Comparison of ENCODE assay signal across 16 mouse cellular contexts in the genomic region with DNA sequence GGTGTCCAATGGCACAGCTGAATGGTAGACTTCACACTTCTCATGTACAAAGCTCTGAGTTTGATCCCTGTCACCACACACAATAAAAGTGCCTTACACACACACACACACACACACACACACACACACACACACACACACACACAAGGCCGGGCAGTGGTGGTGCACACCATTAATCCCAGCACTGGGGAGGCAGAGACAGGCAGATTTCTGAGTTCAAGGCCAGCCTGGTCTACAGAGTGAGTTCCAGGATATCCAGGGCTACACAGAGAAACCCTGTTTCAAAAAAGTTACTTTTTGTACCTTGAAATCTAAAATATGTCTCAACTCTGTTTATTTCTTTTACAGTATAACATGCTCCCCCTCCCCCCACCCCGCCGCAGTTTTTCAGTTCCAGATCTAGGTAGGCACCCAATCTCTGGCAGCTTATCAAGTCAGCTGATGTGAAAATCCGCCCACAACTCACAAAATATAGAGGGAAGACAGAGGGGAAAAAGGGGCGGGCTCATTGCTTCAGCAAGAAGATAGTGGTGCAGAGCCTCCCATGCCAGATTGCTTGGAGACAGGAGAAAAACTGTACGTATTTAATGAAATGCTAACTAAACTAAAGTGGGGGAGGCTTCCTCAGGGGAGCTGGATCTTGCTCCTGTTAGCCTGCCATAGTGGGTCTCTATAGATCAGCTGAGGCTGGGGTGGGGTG. TPM values are rescaled to one million over a fixed set of nuclear protein-coding genes. Genes with fewer than 3 reads are reported as not detected.
A peak's percentile ranks its signal among the peaks of the same experiment; 100 is the strongest.
DNase-seq lines count a peak whose midpoint lies in the region; TF ChIP-seq lines count a peak whose summit lies in the region.
"Not testable (repeated sequence)": the region's sequence is repeated elsewhere in the genome, so short reads cannot be mapped to it uniquely, and the experiment has no call there.
"Had no signal": no experiment of that assay in that cellular context is flagged by ENCODE, and none has a peak within 500 bp of the region (broad histone marks: within the 10 kb centered on the region; RNA-seq: fewer than 3 reads in every experiment).

A gene (plus strand): TSS at position 498 of the 700 bp plus-strand sequence.

- H3K36me3 ChIP-seq in small intestine, adult 2 months (ENCODE audit: control insufficient read depth, insufficient read depth, low read length) = not testable (repeated sequence)

- intact Hi-C loops in left cerebral cortex, postnatal 14 days (cut with DNase I) = loop anchor here (10.0 kb wide), 1 partner anchor 232 kb away; no protein-coding TSS in a partner anchor

- 80% methylated on average over 6 of the region's 6 CpGs for WGBS in small intestine, adult 2 months

- not testable (repeated sequence) for H3K27ac ChIP-seq in brown adipose tissue, adult 24 weeks (replicated peaks; ENCODE audit: low read depth, low read length)
- peak within 1 kb of the TSS; percentile 22; the same call in 1 of the 2 replicates for H3K27ac ChIP-seq in small intestine, adult 2 months (ENCODE audit: insufficient read depth, low read depth, low read length)

- not testable (repeated sequence) for H3K27me3 ChIP-seq in small intestine, adult 2 months (ENCODE audit: control insufficient read depth, insufficient read depth, low read length)

- not testable (repeated sequence) for TF ChIP-seq CTCF in small intestine, adult 2 months (IDR thresholded peaks at IDR 0.05; ENCODE audit: extremely low read depth, insufficient read length, insufficient replicate concordance, low read depth, low read length)

- peak; percentile 93 for DNase-seq in CD4-positive helper T cell, adult 2 months (ENCODE audit: low read depth, low spot score)
- peak; percentile 93 for DNase-seq in induced T-regulatory cell, adult 2 months (ENCODE audit: low read depth)
- peak; percentile 69 to 79 for DNase-seq in left cerebral cortex, postnatal 14 days (ENCODE audit: low spot score in 2 of 2)
- peak; percentile 17 for DNase-seq in lung, postnatal 10 days
- peak; percentile 93 for DNase-seq in naive thymus-derived CD4-positive, alpha-beta T cell, adult 2 months (ENCODE audit: low read depth)
- peak; percentile 69 to 74 for DNase-seq in thymus, postnatal 10 days (ENCODE audit: low spot score in 2 of 2)

- TF ChIP-seq POLR2A in small intestine, adult 2 months (IDR thresholded peaks at IDR 0.05; ENCODE audit: low read depth, low read length) = not testable (repeated sequence)

- H3K4me3 ChIP-seq in brown adipose tissue, adult 24 weeks (ENCODE audit: insufficient read depth, low read depth, low read length) = peak within 1 kb of the TSS; percentile 49
- H3K4me3 ChIP-seq in small intestine, adult 2 months (ENCODE audit: low read depth, low read length) = peak within 1 kb of the TSS; percentile 51

- H3K4me1 ChIP-seq in brown adipose tissue, adult 24 weeks (ENCODE audit: control insufficient read depth, insufficient read depth, insufficient read length, low read length); small intestine, adult 2 months (ENCODE audit: control insufficient read depth, insufficient read depth, insufficient read length, low read length): not testable (repeated sequence)

RNA-seq across cellular contexts. Expression of the gene that starts here (rescaled TPM):
- 0.83 TPM in 1 of 2 replicates, not detected in the other for polyA plus RNA-seq in brown adipose tissue, adult 24 weeks (2012; ENCODE audit: insufficient read depth, insufficient read length, missing spikeins)
- under 1 TPM in 1 of 2 experiments, not detected in 1; 0.15 TPM for total RNA-seq in left cerebral cortex, postnatal 14 days (2021)
- polyA plus RNA-seq in small intestine, adult 2 months (2012; rRNA removed) = 0.03 TPM in 1 of 2 replicates, not detected in the other
- total RNA-seq: gastrocnemius, adult 2 months; hindbrain, postnatal 0 days had no signal
- polyA plus RNA-seq: adrenal gland, adult 2 months; forebrain, embryonic 13.5 days; limb, embryonic 10.5 days; midbrain, embryonic 13.5 days; neural tube, embryonic 11.5 days; Patski had no signal

Comparison
In these comparisons a context has a peak if more than half of its experiments do, and no peak if none do; other contexts are left out.
1. Peak in DNase-seq in left cerebral cortex, postnatal 14 days; RNA of the gene not detected or under 1 TPM.
2. DNase-seq: peak in every context shown above with its lines; median percentile 93 in CD4-positive helper T cell, adult 2 months; 93 in induced T-regulatory cell, adult 2 months; 93 in naive thymus-derived CD4-positive, alpha-beta T cell, adult 2 months; 74 in left cerebral cortex, postnatal 14 days; 72 in thymus, postnatal 10 days; 17 in lung, postnatal 10 days.